Mouse (Mus musculus): ENCODE data around the gene Hscb. TPM values are rescaled to one million over a fixed set of nuclear protein-coding genes. Genes with fewer than 3 reads are reported as not detected.
"Not testable (repeated sequence)": the region's sequence is repeated elsewhere in the genome, so short reads cannot be mapped to it uniquely, and the experiment has no call there.

Hscb gene
- total and polyA plus RNA-seq, 2 experiments from 2014 or later, result 9.2 to 9.6 TPM

DNA sequence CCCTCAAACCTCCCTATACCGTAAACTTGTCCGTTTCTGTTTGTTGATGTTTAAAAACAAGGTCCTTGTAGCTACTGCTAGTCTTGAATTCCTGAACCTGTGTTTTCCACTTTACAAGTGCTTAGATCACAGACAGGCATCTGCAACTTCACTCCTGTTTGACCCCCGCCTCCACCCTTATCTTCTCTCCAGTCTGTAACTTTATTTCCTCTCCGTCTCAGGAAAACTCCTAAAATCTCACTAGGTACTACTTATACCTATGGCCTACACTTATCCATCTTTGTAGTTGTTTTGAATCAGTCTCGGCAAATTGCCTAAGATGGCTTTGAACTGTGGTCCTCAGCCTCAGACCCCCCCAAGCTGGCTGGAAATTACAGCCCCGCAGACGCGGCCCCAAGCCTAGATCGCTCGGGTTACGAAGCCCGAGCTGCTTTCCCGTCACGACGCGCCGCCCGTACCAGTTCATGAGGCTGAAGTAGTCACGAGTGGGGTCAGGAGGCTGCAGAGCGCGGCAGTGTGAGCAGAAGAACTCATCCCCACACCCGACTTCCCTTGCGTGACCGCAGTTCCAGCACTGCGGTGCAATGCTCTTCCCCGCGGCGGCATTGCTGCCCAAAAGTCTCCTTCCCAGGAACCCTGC is 419 bp downstream of the Hscb start:
- peak overlapping the region; percentile 66 for H3K4me3 ChIP-seq (ENCODE audit: low read depth, low read length)
- peak; percentile 86 for ATAC-seq (ENCODE audit: low FRiP score)
- peak overlapping the region; percentile 74 for H3K4me2 ChIP-seq (ENCODE audit: low read depth, low read length, poor library complexity, severe bottlenecking)
- 8% methylated on average over 28 of the region's 28 CpGs for WGBS
- no peaks in the 10 kb centered on the region for H3K36me3 ChIP-seq (ENCODE audit: insufficient read depth, low read length)
- H3K27me3 ChIP-seq (ENCODE audit: insufficient read depth, low read length), result no peaks in the 10 kb centered on the region
- H3K9ac ChIP-seq (replicated peaks; ENCODE audit: low read length, poor library complexity, severe bottlenecking), result peak overlapping the region; percentile 60
- H3K4me1 ChIP-seq (ENCODE audit: insufficient read depth, low read length), result 0 out of 2 replicates have a peak, but pooled peaks cover 3% of the 10 kb centered on the region
- no peaks in the 10 kb centered on the region for H3K9me3 ChIP-seq (ENCODE audit: low read length)
- TF ChIP-seq CTCF (IDR thresholded peaks at IDR 0.05), result no peak
- peak overlapping the region; percentile 52 for H3K27ac ChIP-seq (ENCODE audit: low read depth, low read length)
- no peak for DNase-seq (ENCODE audit: low spot score)

DNA sequence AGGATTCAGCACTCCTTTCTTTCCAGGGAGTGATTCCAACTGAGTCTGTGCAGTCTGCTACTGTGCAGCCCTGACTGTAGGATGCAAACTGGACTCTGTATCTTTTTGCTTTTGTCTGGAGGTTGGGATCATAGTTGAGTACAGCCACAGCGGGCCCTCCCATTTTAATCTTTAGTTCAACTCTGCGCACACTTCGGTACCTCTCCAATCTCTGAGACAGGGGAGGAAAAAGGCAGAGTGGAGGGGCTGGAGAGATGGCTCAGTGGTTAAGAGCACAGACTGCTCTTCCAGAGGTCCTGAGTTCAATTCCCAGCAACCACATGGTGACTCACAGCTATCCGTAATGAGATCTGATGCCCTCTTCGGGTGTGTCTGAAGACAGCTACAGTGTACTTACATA is 1.6 kb downstream of the Hscb start:
- DNase-seq (ENCODE audit: low spot score); H3K9me3 ChIP-seq (ENCODE audit: low read length); H3K9ac ChIP-seq (replicated peaks; ENCODE audit: low read length, poor library complexity, severe bottlenecking); H3K27ac ChIP-seq (ENCODE audit: low read depth, low read length); H3K4me2 ChIP-seq (ENCODE audit: low read depth, low read length, poor library complexity, severe bottlenecking); H3K4me1 ChIP-seq (ENCODE audit: insufficient read depth, low read length); ATAC-seq (ENCODE audit: low FRiP score); H3K4me3 ChIP-seq (ENCODE audit: low read depth, low read length); H3K27me3 ChIP-seq (ENCODE audit: insufficient read depth, low read length); H3K36me3 ChIP-seq (ENCODE audit: insufficient read depth, low read length): not testable (repeated sequence)
- 88% methylated on average over 5 of the region's 5 CpGs for WGBS

DNA sequence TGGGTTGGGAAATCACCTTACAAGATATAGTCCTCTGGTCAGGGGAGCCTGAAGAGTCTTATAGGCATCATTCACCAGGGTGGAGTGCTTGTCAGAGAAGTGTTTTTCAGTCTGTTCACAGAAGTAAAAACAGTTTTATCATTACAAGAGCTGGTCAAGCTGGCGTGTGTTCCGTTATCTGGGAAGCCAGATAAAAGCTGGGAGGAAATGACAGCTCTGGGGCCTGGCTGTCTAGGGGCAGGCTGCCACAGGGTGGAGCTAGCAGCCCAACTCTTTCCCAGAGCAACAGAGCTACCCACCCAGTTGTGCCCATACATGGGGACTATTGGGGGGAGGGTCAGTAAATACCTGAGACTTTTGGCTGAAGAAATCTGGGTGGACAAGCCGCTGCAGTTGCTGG is 3.6 kb downstream of the Hscb start:
- Histone ChIP-seq H3K9ac (replicated peaks; ENCODE audit: low read length, poor library complexity, severe bottlenecking) (no peak overlapping the region), H3K9me3 (ENCODE audit: low read length) (no peaks in the 10 kb centered on the region), H3K4me2 (ENCODE audit: low read depth, low read length, poor library complexity, severe bottlenecking) (no peak overlapping the region), H3K4me3 (ENCODE audit: low read depth, low read length) (no peak overlapping the region), H3K27ac (ENCODE audit: low read depth, low read length) (no peak overlapping the region), H3K36me3 (ENCODE audit: insufficient read depth, low read length) (no peaks in the 10 kb centered on the region), H3K4me1 (ENCODE audit: insufficient read depth, low read length) (0 out of 2 replicates have a peak, but pooled peaks cover 3% of the 10 kb centered on the region), H3K27me3 (ENCODE audit: insufficient read depth, low read length) (no peaks in the 10 kb centered on the region)
- ATAC-seq (ENCODE audit: low FRiP score), result no peak
- 31% methylated on average over 3 of the region's 3 CpGs for WGBS
- peak; percentile 35 for DNase-seq (ENCODE audit: low spot score)
- TF ChIP-seq CTCF (IDR thresholded peaks at IDR 0.05), result peak; percentile 78

DNA sequence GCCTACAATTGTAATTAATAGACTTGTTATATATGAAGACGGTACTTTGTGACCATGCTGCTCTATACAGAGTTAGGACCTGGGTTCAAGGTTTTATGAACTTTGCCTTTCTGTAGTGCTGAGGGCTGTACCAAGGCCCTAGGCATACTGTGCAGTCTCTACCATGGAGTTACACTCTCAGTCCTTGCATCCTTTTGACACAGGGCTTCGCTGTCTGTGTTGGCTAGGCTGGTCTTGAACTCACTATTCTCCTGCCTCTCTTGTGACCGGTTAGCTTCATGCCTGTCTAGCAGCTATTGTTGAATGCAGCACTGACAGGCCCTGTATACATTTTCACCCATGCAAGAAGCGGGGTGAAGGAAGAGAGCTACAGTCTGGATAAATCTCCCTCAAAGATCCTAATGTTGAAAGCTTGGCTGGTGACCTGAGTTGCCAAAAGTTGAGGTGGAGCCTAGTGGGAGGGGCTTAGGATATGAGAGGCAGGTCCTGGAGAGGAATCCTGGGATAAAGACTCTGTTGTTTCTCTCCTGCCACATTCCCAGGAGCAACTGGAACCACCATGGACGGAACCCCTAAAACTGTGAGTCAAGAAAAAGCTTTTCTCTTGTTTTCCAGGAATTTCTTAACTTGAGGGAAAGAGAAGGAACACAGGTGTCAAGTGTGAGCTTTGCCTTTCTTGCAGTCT is 8.4 kb downstream of the Hscb start:
- Histone ChIP-seq H3K9ac (replicated peaks; ENCODE audit: low read length, poor library complexity, severe bottlenecking) (no peak overlapping the region), H3K36me3 (ENCODE audit: insufficient read depth, low read length) (no peaks in the 10 kb centered on the region), H3K27me3 (ENCODE audit: insufficient read depth, low read length) (no peaks in the 10 kb centered on the region), H3K4me1 (ENCODE audit: insufficient read depth, low read length) (no peaks in the 10 kb centered on the region), H3K4me3 (ENCODE audit: low read depth, low read length) (no peak overlapping the region), H3K4me2 (ENCODE audit: low read depth, low read length, poor library complexity, severe bottlenecking) (no peak overlapping the region), H3K27ac (ENCODE audit: low read depth, low read length) (no peak overlapping the region), H3K9me3 (ENCODE audit: low read length) (no peaks in the 10 kb centered on the region)
- DNase-seq (ENCODE audit: low spot score) (no peak), ATAC-seq (ENCODE audit: low FRiP score) (no peak)
- WGBS, result 87% methylated on average over 5 of the region's 5 CpGs
- no peak for TF ChIP-seq CTCF (IDR thresholded peaks at IDR 0.05)

- no peak for DNase-seq (ENCODE audit: low spot score)
- ATAC-seq (ENCODE audit: low FRiP score), result no peak
- Histone ChIP-seq H3K36me3 (ENCODE audit: insufficient read depth, low read length) (no peaks in the 10 kb centered on the region), H3K4me3 (ENCODE audit: low read depth, low read length) (no peak overlapping the region), H3K4me2 (ENCODE audit: low read depth, low read length, poor library complexity, severe bottlenecking) (no peak overlapping the region), H3K9ac (replicated peaks; ENCODE audit: low read length, poor library complexity, severe bottlenecking) (no peak overlapping the region), H3K27ac (ENCODE audit: low read depth, low read length) (no peak overlapping the region), H3K9me3 (ENCODE audit: low read length) (no peaks in the 10 kb centered on the region), H3K4me1 (ENCODE audit: insufficient read depth, low read length) (no peaks in the 10 kb centered on the region), H3K27me3 (ENCODE audit: insufficient read depth, low read length) (no peaks in the 10 kb centered on the region)
- WGBS, result 97% methylated on average over 5 of the region's 5 CpGs
- no peak for TF ChIP-seq CTCF (IDR thresholded peaks at IDR 0.05)
These were observed 12.0 kb downstream of the Hscb start for GRCm38 (mm10) chr5:110827576-110827975.

DNA sequence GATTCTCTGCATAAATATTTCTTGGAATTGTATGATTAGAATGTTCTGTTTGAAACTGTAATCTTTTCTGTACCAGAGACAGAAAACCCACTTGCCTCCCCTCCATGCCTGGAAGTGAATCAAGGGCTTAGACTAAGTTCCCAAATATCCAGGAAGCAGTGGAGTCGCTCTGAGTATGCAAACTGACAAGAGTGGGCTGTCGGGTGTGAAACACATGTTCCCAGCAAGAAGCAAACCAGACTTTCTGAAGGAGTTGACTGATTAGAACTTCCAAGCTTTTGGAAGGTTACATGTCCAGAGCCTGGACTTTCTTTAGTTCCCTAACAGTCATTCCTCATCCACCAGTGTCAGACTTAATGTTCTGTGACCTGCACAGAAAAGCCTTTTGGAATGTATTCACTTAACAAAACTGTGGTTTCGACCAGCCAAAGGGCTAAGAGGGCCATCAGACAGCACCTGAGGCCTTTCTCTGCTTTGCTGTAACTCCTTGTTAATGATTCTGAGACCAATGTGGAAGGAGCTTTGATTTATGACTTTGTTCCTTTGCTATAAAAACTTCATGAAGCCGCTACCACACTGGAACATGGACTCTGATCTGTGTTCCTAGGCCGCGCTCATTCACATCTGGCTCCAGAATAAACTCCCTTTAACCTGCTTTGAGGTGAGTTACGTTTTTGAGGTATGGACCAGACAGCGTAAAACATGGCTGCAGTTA is 12.6 kb downstream of the Hscb start:
- DNase-seq (ENCODE audit: low spot score) (no peak), ATAC-seq (ENCODE audit: low FRiP score) (no peak)
- H3K36me3 ChIP-seq (ENCODE audit: insufficient read depth, low read length), result no peaks in the 10 kb centered on the region
- no peaks in the 10 kb centered on the region for H3K9me3 ChIP-seq (ENCODE audit: low read length)
- no peak overlapping the region for H3K27ac ChIP-seq (ENCODE audit: low read depth, low read length)
- WGBS, result 90% methylated on average over 8 of the region's 8 CpGs
- no peak overlapping the region for H3K4me2 ChIP-seq (ENCODE audit: low read depth, low read length, poor library complexity, severe bottlenecking)
- no peak overlapping the region for H3K9ac ChIP-seq (replicated peaks; ENCODE audit: low read length, poor library complexity, severe bottlenecking)
- H3K27me3 ChIP-seq (ENCODE audit: insufficient read depth, low read length), result no peaks in the 10 kb centered on the region
- no peak for TF ChIP-seq CTCF (IDR thresholded peaks at IDR 0.05)
- H3K4me1 ChIP-seq (ENCODE audit: insufficient read depth, low read length), result no peaks in the 10 kb centered on the region
- no peak overlapping the region for H3K4me3 ChIP-seq (ENCODE audit: low read depth, low read length)
